ENCODE assay signal across 28 mouse cellular contexts in the genomic region with DNA sequence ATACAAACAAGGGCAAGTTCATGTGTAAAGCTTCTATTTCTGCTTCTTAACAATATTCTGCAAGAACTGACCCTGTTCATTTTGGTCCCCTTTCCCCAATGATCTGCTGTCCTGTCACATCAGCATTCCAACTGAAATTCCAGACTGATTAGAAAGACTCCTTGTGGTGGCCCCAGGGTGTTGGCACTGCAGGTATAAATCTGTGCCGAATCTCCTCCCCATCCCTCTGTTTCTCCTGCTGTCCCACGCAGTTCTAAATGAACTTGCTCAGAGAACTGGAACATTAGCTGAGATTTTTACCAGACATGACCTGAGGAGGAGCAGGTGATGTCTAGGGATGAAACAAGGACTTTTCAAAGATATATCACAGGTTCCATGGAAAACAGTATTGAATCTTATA.
DNase-seq lines count a peak whose midpoint lies in the region; ATAC-seq and TF ChIP-seq lines count a peak whose summit lies in the region.
"Had no signal": no experiment of that assay in that cellular context is flagged by ENCODE, and none has a peak within 500 bp of the region (broad histone marks: within the 10 kb centered on the region; RNA-seq: fewer than 3 reads in every experiment).

No protein-coding gene starts in this region.

- intact Hi-C loops in left cerebral cortex, postnatal 4 days (cut with DNase I), result no loop called here

- no peak overlapping the region for H3K9ac ChIP-seq in stomach, postnatal 0 days (ENCODE audit: low read length)
- H3K9ac ChIP-seq: embryonic facial prominence, embryonic 12.5 days; limb, embryonic 13.5 days; lung, embryonic 15.5 days; midbrain, embryonic 15.5 days; neural tube, embryonic 12.5 days had no signal

- no peaks in the 10 kb centered on the region for H3K36me3 ChIP-seq in stomach, postnatal 0 days (ENCODE audit: control insufficient read depth, insufficient read depth, low read length)
- H3K36me3 ChIP-seq: embryonic facial prominence, embryonic 12.5 days; limb, embryonic 13.5 days; lung, embryonic 15.5 days; midbrain, embryonic 10.5 days; midbrain, embryonic 15.5 days; neural tube, embryonic 12.5 days had no signal

- no peak for ATAC-seq in stomach, postnatal 0 days (ENCODE audit: low FRiP score, low TSS enrichment)
- ATAC-seq: CD4-positive, CD25-positive, alpha-beta regulatory T cell, adult 4 months; forebrain, embryonic 14.5 days; intestine, embryonic 16.5 days; midbrain, embryonic 15.5 days had no signal

- WGBS in stomach, postnatal 0 days, result 52% methylated on average over 2 of the region's 2 CpGs

- H3K9me3 ChIP-seq in stomach, postnatal 0 days (ENCODE audit: control insufficient read depth, low read length), result no peaks in the 10 kb centered on the region
- H3K9me3 ChIP-seq: embryonic facial prominence, embryonic 12.5 days; limb, embryonic 13.5 days; lung, embryonic 15.5 days; midbrain, embryonic 10.5 days; midbrain, embryonic 15.5 days; neural tube, embryonic 12.5 days had no signal

- no peak for TF ChIP-seq EP300 in stomach, postnatal 0 days (optimal IDR thresholded peaks at IDR 0.05)

- TF ChIP-seq CTCF in stomach, postnatal 0 days (IDR thresholded peaks at IDR 0.05; ENCODE audit: low read depth), result no peak

- no peak overlapping the region for H3K4me2 ChIP-seq in stomach, postnatal 0 days (replicated peaks; ENCODE audit: low read depth)
- H3K4me2 ChIP-seq: embryonic facial prominence, embryonic 12.5 days; limb, embryonic 13.5 days; liver, embryonic 11.5 days; lung, embryonic 15.5 days; midbrain, embryonic 15.5 days; neural tube, embryonic 12.5 days had no signal

- no peaks in the 10 kb centered on the region for H3K4me1 ChIP-seq in stomach, postnatal 0 days (replicated peaks; ENCODE audit: control insufficient read depth, insufficient read depth)
- H3K4me1 ChIP-seq: embryonic facial prominence, embryonic 12.5 days; limb, embryonic 13.5 days; lung, embryonic 15.5 days; midbrain, embryonic 10.5 days; midbrain, embryonic 15.5 days; neural tube, embryonic 12.5 days had no signal

- DNase-seq in left cerebral cortex, postnatal 4 days, result peak; percentile 45
- DNase-seq in left cerebral cortex, adult 11 months (ENCODE audit: low spot score), result no peak
- peak; percentile 41 for DNase-seq in cerebellum, adult 11-12 months
- DNase-seq in cerebellum, postnatal 10 days, result peak; percentile 66 to 81
- no peak for DNase-seq in stomach, postnatal 0 days (ENCODE audit: low spot score)
- no peak for DNase-seq in adrenal gland, postnatal 4 days (ENCODE audit: low spot score in 2 of 2)
- no peak for DNase-seq in kidney, adult 9 months
- DNase-seq: adrenal gland, adult 2 months; adrenal gland, postnatal 36 days; embryo, embryonic 11 days; gastrocnemius, postnatal 36 days; kidney, adult 8-10 months; kidney, postnatal 25 days; right cerebral cortex, postnatal 4 days; thymus, adult 2 months; thymus, postnatal 4 days had no signal

- no peak overlapping the region for H3K27ac ChIP-seq in stomach, postnatal 0 days (replicated peaks)
- H3K27ac ChIP-seq: embryonic facial prominence, embryonic 12.5 days; left cerebral cortex, adult 2 months; limb, embryonic 13.5 days; lung, embryonic 15.5 days; midbrain, embryonic 10.5 days; midbrain, embryonic 15.5 days; neural tube, embryonic 12.5 days had no signal

- no peak overlapping the region for H3K4me3 ChIP-seq in stomach, postnatal 0 days (ENCODE audit: low read depth, low read length)
- H3K4me3 ChIP-seq: embryonic facial prominence, embryonic 12.5 days; left cerebral cortex, adult 2 months; limb, embryonic 13.5 days; lung, embryonic 15.5 days; midbrain, embryonic 10.5 days; midbrain, embryonic 15.5 days; myocyte; neural tube, embryonic 12.5 days had no signal

- no peaks in the 10 kb centered on the region for H3K27me3 ChIP-seq in stomach, postnatal 0 days (ENCODE audit: control insufficient read depth, insufficient read depth, low read length)
- H3K27me3 ChIP-seq: embryonic facial prominence, embryonic 12.5 days; limb, embryonic 13.5 days; lung, embryonic 15.5 days; midbrain, embryonic 15.5 days; neural tube, embryonic 12.5 days had no signal

Comparison
In these comparisons a context has a peak if more than half of its experiments do, and no peak if none do; other contexts are left out.
1. DNase-seq: peak in left cerebral cortex, postnatal 4 days (single experiment), cerebellum, adult 11-12 months (single experiment) and cerebellum, postnatal 10 days (2 of 2); none in left cerebral cortex, adult 11 months (single experiment), stomach, postnatal 0 days (single experiment), adrenal gland, postnatal 4 days (0 of 2) and kidney, adult 9 months (single experiment).